Mouse (Mus musculus) thymus, adult 2 months (tissue): Measurements from ENCODE around the gene Gfer.

Experiments
- CTCF ChIP-seq: fragments of 200-500 bp; IDR thresholded peaks from 2 replicates; pipeline ENCODE4 v1.5.1; 2012; ENCODE audit warnings: mild to moderate bottlenecking, control low read depth, low read length, moderate library complexity, borderline replicate concordance; ENCODE audit not compliant: control insufficient read depth, poor library complexity, insufficient read depth; ENCODE audit errors: extremely low read depth
- POLR2A ChIP-seq: fragments of 200-500 bp; IDR thresholded peaks from 2 replicates; pipeline ENCODE4 v1.6.1; 2012; ENCODE audit warnings: mild to moderate bottlenecking, low read length, control low read depth, moderate library complexity; ENCODE audit not compliant: control insufficient read depth, poor library complexity, insufficient read depth; ENCODE audit errors: extremely low read depth

DNA sequence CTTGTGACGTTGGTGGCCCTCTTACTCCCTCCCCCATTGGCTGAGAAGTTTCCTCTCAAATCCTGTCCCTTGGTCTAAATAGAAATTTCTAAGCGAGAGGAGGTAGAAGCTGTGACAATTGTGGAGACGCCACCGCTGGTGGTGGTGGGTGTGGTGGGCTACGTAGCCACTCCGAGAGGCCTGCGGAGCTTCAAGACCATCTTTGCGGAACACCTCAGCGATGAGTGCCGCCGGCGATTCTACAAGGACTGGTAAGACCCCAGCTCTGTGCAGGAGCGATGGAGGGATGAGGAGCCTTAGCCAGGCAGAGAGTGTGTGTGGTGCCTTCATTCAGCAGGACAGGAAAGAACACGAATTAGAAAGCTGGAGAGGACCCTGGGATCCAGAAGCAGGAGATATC is 34.8 kb upstream of the Gfer start:
- TF ChIP-seq CTCF, result no peak
- TF ChIP-seq POLR2A, result no peak
